Mouse (Mus musculus): ENCODE results near the gene Fkbp2. TPM values are rescaled to one million over a fixed set of nuclear protein-coding genes. Genes with fewer than 3 reads are reported as not detected.
A peak's percentile ranks its signal among the peaks of the same experiment; 100 is the strongest.

The Fkbp2 gene
- polyA plus RNA-seq, 1 experiment from 2014 or later: 101 TPM

GRCm38 (mm10) chr19:6940396-6941351, 39.6 kb downstream of the Fkbp2 start:
- Histone ChIP-seq H3K9me3 (no peaks in the 10 kb centered on the region), H3K4me1 (peaks cover 33% of the 10 kb centered on the region), H3K36me3 (replicated peaks) (peaks cover 10% of the 10 kb centered on the region), H3K4me3 (peak overlapping the region; percentile 93), H3K27ac (replicated peaks) (peak overlapping the region; percentile 96), H3K27me3 (replicated peaks; ENCODE audit: low read depth, poor library complexity, severe bottlenecking) (peaks cover 25% of the 10 kb centered on the region)
- WGBS: 21% methylated on average over 29 of the region's 29 CpGs
- DNase-seq (ENCODE audit: low spot score): no peak

GRCm38 (mm10) chr19:6939106-6940002, 40.9 kb downstream of the Fkbp2 start:
- Histone ChIP-seq H3K4me3 (peak overlapping the region; percentile 93), H3K27ac (replicated peaks) (no peak overlapping the region), H3K4me1 (peaks cover 34% of the 10 kb centered on the region), H3K9me3 (no peaks in the 10 kb centered on the region), H3K27me3 (replicated peaks; ENCODE audit: low read depth, poor library complexity, severe bottlenecking) (peaks cover 38% of the 10 kb centered on the region), H3K36me3 (replicated peaks) (no peaks in the 10 kb centered on the region)
- WGBS: 88% methylated on average over 20 of the region's 20 CpGs
- DNase-seq (ENCODE audit: low spot score): no peak

GRCm38 (mm10) chr19:6937541-6938465, 42.5 kb downstream of the Fkbp2 start:
- WGBS: 76% methylated on average over 16 of the region's 16 CpGs
- H3K27me3 ChIP-seq (replicated peaks; ENCODE audit: low read depth, poor library complexity, severe bottlenecking): peaks cover 54% of the 10 kb centered on the region
- no peak overlapping the region for H3K4me3 ChIP-seq
- peaks cover 40% of the 10 kb centered on the region for H3K4me1 ChIP-seq
- no peaks in the 10 kb centered on the region for H3K9me3 ChIP-seq
- H3K27ac ChIP-seq (replicated peaks): no peak overlapping the region
- no peaks in the 10 kb centered on the region for H3K36me3 ChIP-seq (replicated peaks)
- DNase-seq (ENCODE audit: low spot score): no peak

- WGBS: 21% methylated on average over 3 of the region's 3 CpGs
- Histone ChIP-seq H3K27ac (replicated peaks) (no peak overlapping the region), H3K27me3 (replicated peaks; ENCODE audit: low read depth, poor library complexity, severe bottlenecking) (peaks cover 69% of the 10 kb centered on the region), H3K36me3 (replicated peaks) (no peaks in the 10 kb centered on the region), H3K4me3 (no peak overlapping the region), H3K9me3 (no peaks in the 10 kb centered on the region), H3K4me1 (peaks cover 33% of the 10 kb centered on the region)
- DNase-seq (ENCODE audit: low spot score): no peak
These were observed 44.0 kb downstream of the Fkbp2 start for GRCm38 (mm10) chr19:6936299-6936698.

GRCm38 (mm10) chr19:6934195-6934977, 45.9 kb downstream of the Fkbp2 start, which contains the start of gene Kcnk4:
Gene Kcnk4 (minus strand): TSS chr19:6934515.
- H3K27me3 ChIP-seq (replicated peaks; ENCODE audit: low read depth, poor library complexity, severe bottlenecking): peaks cover 81% of the 10 kb centered on the region
- WGBS: 10% methylated on average over 23 of the region's 23 CpGs
- no peaks in the 10 kb centered on the region for H3K36me3 ChIP-seq (replicated peaks)
- peak within 1 kb of the TSS; percentile 49 for H3K4me3 ChIP-seq
- H3K4me1 ChIP-seq: peaks cover 15% of the 10 kb centered on the region
- no peak for DNase-seq (ENCODE audit: low spot score)
- no peak within 1 kb of the TSS for H3K27ac ChIP-seq (replicated peaks)
- H3K9me3 ChIP-seq: no peaks in the 10 kb centered on the region

GRCm38 (mm10) chr19:6933436-6934194, 46.7 kb downstream of the Fkbp2 start:
- DNase-seq (ENCODE audit: low spot score): peak; percentile 45

GRCm38 (mm10) chr19:6933102-6933435, 47.2 kb downstream of the Fkbp2 start:
- WGBS: 17% methylated on average over 4 of the region's 4 CpGs

More at GRCm38 (mm10) chr19:6933436-6934194, 46.7 kb downstream of the Fkbp2 start:
- Histone ChIP-seq H3K27me3 (replicated peaks; ENCODE audit: low read depth, poor library complexity, severe bottlenecking) (peaks cover 83% of the 10 kb centered on the region), H3K36me3 (replicated peaks) (no peaks in the 10 kb centered on the region), H3K9me3 (no peaks in the 10 kb centered on the region), H3K4me1 (peaks cover 12% of the 10 kb centered on the region), H3K4me3 (peak overlapping the region; percentile 49), H3K27ac (replicated peaks) (no peak overlapping the region)
- WGBS: 4% methylated on average over 58 of the region's 58 CpGs

GRCm38 (mm10) chr19:6932018-6932417, 48.3 kb downstream of the Fkbp2 start:
- no peaks in the 10 kb centered on the region for H3K36me3 ChIP-seq (replicated peaks)
- peaks cover 19% of the 10 kb centered on the region for H3K4me1 ChIP-seq
- no peak for DNase-seq (ENCODE audit: low spot score)
- H3K4me3 ChIP-seq: no peak overlapping the region
- 40% methylated on average over 1 of the region's 1 CpGs for WGBS
- H3K27ac ChIP-seq (replicated peaks): no peak overlapping the region
- H3K9me3 ChIP-seq: no peaks in the 10 kb centered on the region
- H3K27me3 ChIP-seq (replicated peaks; ENCODE audit: low read depth, poor library complexity, severe bottlenecking): peaks cover 95% of the 10 kb centered on the region

More at GRCm38 (mm10) chr19:6933102-6933435, 47.2 kb downstream of the Fkbp2 start:
- no peaks in the 10 kb centered on the region for H3K9me3 ChIP-seq
- peak overlapping the region; percentile 49; the same call in 1 of the 2 replicates for H3K4me3 ChIP-seq
- H3K27ac ChIP-seq (replicated peaks): no peak overlapping the region
- peaks cover 84% of the 10 kb centered on the region for H3K27me3 ChIP-seq (replicated peaks; ENCODE audit: low read depth, poor library complexity, severe bottlenecking)
- no peak for DNase-seq (ENCODE audit: low spot score)
- no peaks in the 10 kb centered on the region for H3K36me3 ChIP-seq (replicated peaks)
- peaks cover 14% of the 10 kb centered on the region for H3K4me1 ChIP-seq

- Histone ChIP-seq H3K4me3 (no peak overlapping the region), H3K4me1 (peaks cover 26% of the 10 kb centered on the region), H3K27me3 (replicated peaks; ENCODE audit: low read depth, poor library complexity, severe bottlenecking) (peaks cover 100% of the 10 kb centered on the region), H3K27ac (replicated peaks) (no peak overlapping the region), H3K9me3 (no peaks in the 10 kb centered on the region), H3K36me3 (replicated peaks) (no peaks in the 10 kb centered on the region)
- 0% methylated on average over 2 of the region's 2 CpGs for WGBS
- no peak for DNase-seq (ENCODE audit: low spot score)
These were observed 49.3 kb downstream of the Fkbp2 start for GRCm38 (mm10) chr19:6931002-6931401.

- Histone ChIP-seq H3K4me3 (peak overlapping the region; percentile 21; the same call in 1 of the 2 replicates), H3K27me3 (replicated peaks; ENCODE audit: low read depth, poor library complexity, severe bottlenecking) (peaks cover 100% of the 10 kb centered on the region), H3K27ac (replicated peaks) (no peak overlapping the region), H3K36me3 (replicated peaks) (no peaks in the 10 kb centered on the region), H3K4me1 (peaks cover 29% of the 10 kb centered on the region), H3K9me3 (no peaks in the 10 kb centered on the region)
- 12% methylated on average over 9 of the region's 9 CpGs for whole genome bisulfite sequencing
- DNase-seq (ENCODE audit: low spot score): no peak
These were observed 52.2 kb downstream of the Fkbp2 start for GRCm38 (mm10) chr19:6928080-6928479.

Data from embryonic facial prominence, embryonic 10.5 days (tissue).